Mouse (Mus musculus): ENCODE measurements at regions not wholly inside any gene's neighbourhood (a gene's known extent, or its start where the extent isn't known, plus 50 kb on each side); places are given as distances from the start of the nearest gene placed in this dataset.

- H3K4me2 ChIP-seq (replicated peaks): no peak overlapping the region
- no peaks in the 10 kb centered on the region for H3K36me3 ChIP-seq
- H3K27me3 ChIP-seq: no peaks in the 10 kb centered on the region
- no peak for ATAC-seq (ENCODE audit: low FRiP score, low read depth)
- H3K4me1 ChIP-seq: no peaks in the 10 kb centered on the region
- 93% methylated on average over 5 of the region's 5 CpGs for WGBS
- no peak overlapping the region for H3K4me3 ChIP-seq
- H3K27ac ChIP-seq (replicated peaks): no peak overlapping the region
- no peaks in the 10 kb centered on the region for H3K9me3 ChIP-seq
- no peak overlapping the region for H3K9ac ChIP-seq (replicated peaks)
Observed at GRCm38 (mm10) chr9:84577781-84578180, 652.8 kb downstream of the Bckdhb start.

- H3K9me3 ChIP-seq: no peaks in the 10 kb centered on the region
- H3K36me3 ChIP-seq: no peaks in the 10 kb centered on the region
- H3K4me3 ChIP-seq: no peak overlapping the region
- WGBS: 78% methylated on average over 4 of the region's 4 CpGs
- no peak overlapping the region for H3K9ac ChIP-seq (replicated peaks)
- no peaks in the 10 kb centered on the region for H3K4me1 ChIP-seq
- H3K4me2 ChIP-seq (replicated peaks): no peak overlapping the region
- no peak overlapping the region for H3K27ac ChIP-seq (replicated peaks)
- no peaks in the 10 kb centered on the region for H3K27me3 ChIP-seq
- no peak for ATAC-seq (ENCODE audit: low FRiP score, low read depth)
Observed at GRCm38 (mm10) chr9:84587791-84588190, 662.8 kb downstream of the Bckdhb start.

- no peaks in the 10 kb centered on the region for H3K36me3 ChIP-seq
- H3K27ac ChIP-seq (replicated peaks): no peak overlapping the region
- H3K4me2 ChIP-seq (replicated peaks): no peak overlapping the region
- H3K27me3 ChIP-seq: no peaks in the 10 kb centered on the region
- no peaks in the 10 kb centered on the region for H3K9me3 ChIP-seq
- H3K9ac ChIP-seq (replicated peaks): no peak overlapping the region
- no peaks in the 10 kb centered on the region for H3K4me1 ChIP-seq
- ATAC-seq (ENCODE audit: low FRiP score, low read depth): no peak
- WGBS: 82% methylated on average over 2 of the region's 2 CpGs
- H3K4me3 ChIP-seq: no peak overlapping the region
Observed at GRCm38 (mm10) chr9:84594724-84595123, 669.8 kb downstream of the Bckdhb start.

All from midbrain, embryonic 12.5 days (tissue).